Mouse (Mus musculus): ENCODE results near the gene Mtmr11. TPM values are rescaled to one million over a fixed set of nuclear protein-coding genes. Genes with fewer than 3 reads are reported as not detected.
A peak's percentile ranks its signal among the peaks of the same experiment; 100 is the strongest.

Mtmr11 gene
- total RNA-seq, 2 experiments from 2014 or later = 9.3 to 9.7 TPM

GRCm38 (mm10) chr3:96199731-96200130 is 37.9 kb downstream of the Mtmr11 start:
- no peak for DNase-seq (ENCODE audit: low spot score in 2 of 2)

DNA sequence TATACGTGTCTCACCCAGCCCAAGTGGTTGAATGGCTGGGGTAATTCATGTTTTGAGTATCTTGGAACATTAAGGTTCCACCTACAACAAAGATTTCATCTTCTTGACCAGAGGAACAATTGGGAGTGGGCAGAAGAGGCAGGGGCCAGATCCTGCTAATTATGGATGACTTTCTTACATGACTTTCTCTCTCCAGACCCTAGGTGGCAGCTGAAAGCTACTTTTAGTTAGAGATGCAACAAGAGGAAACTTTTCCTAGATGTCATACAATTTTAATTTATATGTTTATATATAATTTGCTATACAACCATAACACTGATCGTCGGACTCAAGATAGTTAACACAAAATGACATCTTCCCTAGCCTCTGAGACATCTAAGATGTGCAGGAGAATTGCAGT is 46.0 kb downstream of the Mtmr11 start:
- DNase-seq (ENCODE audit: low spot score in 2 of 2) = no peak

- no peak for DNase-seq (ENCODE audit: low spot score in 2 of 2)
Measured at GRCm38 (mm10) chr3:96209242-96209641, 47.4 kb downstream of the Mtmr11 start.

DNA sequence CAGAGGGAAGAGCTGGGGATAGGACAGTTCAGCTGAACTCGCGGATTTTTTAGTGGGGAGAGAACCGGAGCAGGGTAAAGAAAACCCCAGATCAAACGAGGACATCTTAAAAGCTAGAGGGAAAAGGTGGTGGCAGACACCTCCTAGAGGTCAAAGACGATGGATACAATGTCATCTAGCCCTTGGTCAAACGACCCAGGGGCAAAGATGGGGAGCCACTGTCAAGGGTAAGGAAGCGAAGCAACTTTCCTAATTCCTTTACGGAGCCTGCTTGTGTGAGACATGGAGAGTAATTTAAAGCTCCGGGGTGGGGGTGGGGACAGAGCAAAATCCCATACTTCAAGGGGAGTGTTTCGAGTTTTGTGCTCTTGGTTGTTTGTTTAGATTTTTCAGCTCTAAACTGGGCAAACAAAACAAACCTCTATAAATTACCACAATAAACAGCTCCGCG is 57.4 kb downstream of the Mtmr11 start:
- no peak for DNase-seq (ENCODE audit: low spot score in 2 of 2)

DNA sequence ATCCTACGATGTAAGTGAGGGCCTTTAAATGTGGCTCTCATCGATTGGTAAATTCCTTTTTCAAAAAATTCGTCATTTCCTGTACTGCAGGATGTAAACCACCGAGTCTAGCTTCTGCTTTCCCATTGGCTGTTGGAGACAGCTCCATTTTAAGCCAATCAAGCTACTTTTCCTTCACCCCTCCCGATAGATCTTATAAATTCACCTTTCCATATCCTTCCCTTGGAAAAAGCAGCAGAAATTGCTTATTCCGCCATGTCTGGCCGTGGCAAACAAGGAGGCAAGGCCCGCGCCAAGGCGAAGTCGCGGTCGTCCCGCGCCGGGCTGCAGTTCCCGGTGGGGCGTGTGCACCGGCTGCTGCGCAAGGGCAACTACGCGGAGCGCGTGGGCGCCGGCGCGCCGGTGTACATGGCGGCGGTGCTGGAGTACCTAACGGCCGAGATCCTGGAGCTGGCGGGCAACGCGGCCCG is 57.9 kb downstream of the Mtmr11 start, which contains the start of the genes Bola1 and Hist2h2ab:
Gene Bola1 (minus strand): TSS at position 49 of the 470 bp plus-strand sequence.
Gene Hist2h2ab (plus strand): TSS at position 205 of the 470 bp plus-strand sequence.
- DNase-seq (ENCODE audit: low spot score in 2 of 2) = peak; percentile 31 to 65

DNA sequence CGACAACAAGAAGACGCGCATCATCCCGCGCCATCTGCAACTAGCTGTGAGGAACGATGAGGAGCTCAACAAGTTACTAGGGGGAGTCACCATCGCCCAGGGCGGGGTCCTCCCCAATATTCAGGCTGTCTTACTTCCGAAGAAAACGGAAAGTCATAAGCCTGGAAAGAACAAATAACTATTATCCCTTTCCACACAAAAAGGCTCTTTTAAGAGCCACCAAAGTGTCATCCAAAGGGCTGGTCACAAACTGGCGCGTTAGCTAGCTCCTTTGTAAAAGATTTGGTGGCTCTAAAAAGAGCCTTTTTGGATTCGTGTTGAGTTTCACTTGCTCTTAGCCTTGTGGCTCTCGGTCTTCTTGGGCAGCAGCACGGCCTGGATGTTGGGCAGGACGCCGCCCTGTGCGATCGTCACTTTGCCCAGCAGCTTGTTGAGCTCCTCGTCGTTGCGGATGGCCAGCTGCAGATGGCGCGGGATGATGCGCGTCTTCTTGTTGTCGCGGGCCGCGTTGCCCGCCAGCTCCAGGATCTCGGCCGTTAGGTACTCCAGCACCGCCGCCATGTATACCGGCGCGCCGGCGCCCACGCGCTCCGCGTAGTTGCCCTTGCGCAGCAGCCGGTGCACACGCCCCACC is 58.4 kb downstream of the Mtmr11 start:
- DNase-seq (ENCODE audit: low spot score in 2 of 2) = peak in 1 of 2 experiments; percentile 64

- DNase-seq (ENCODE audit: low spot score in 2 of 2) = peak; percentile 32 to 50
Measured at GRCm38 (mm10) chr3:96220765-96221639, 59.2 kb downstream of the Mtmr11 start, which contains the start of the genes Hist2h2ac and Hist2h2be. TSS of gene Hist2h2ac (minus strand) at chr3:96220880. TSS of gene Hist2h2be (plus strand) at chr3:96221119.

Small RNA genes lying within 50 kb of the gene (microRNA-seq; reads per million reads assigned to microRNA genes)
- not detected for gene Gm44492

Other genes starting within 250 kb of the Mtmr11 start
- 100 to 1,000 TPM; 125 to 126 TPM for gene Anp32e, start 232.8 kb upstream of the Mtmr11 start, total RNA-seq (2021)
- 10 to 100 TPM; 94.2 to 97.4 TPM for gene Plekho1, start 166.0 kb upstream of the Mtmr11 start, total RNA-seq (2021)
- 10 to 100 TPM; 24.5 to 32.6 TPM for gene Vps45, start 103.5 kb upstream of the Mtmr11 start, total RNA-seq (2021)
- 10 to 100 TPM; 61.0 to 65.7 TPM for gene Otud7b, start 57.5 kb upstream of the Mtmr11 start, total RNA-seq (2021)
- 10 to 100 TPM; 32.9 to 34.6 TPM for gene Sf3b4, start 10.3 kb downstream of the Mtmr11 start, total RNA-seq (2021)
- gene Sv2a, start 19.1 kb downstream of the Mtmr11 start, total RNA-seq (2021) = 1 to 10 TPM; 2.2 to 2.3 TPM
- gene Bola1, start 57.7 kb downstream of the Mtmr11 start, total RNA-seq (2021) = 10 to 100 TPM; 20.4 to 23.2 TPM
- gene Hist2h2ab, start 57.9 kb downstream of the Mtmr11 start, total RNA-seq (2021) = 10 to 100 TPM; 15.6 TPM
- gene Hist2h2ac, start 58.9 kb downstream of the Mtmr11 start, total RNA-seq (2021) = 100 to 1,000 TPM; 126 to 168 TPM
- 1 to 10 TPM; 3.2 to 3.8 TPM for gene Hist2h2be, start 59.1 kb downstream of the Mtmr11 start, total RNA-seq (2021)
- gene Hist2h3c2, start 77.1 kb downstream of the Mtmr11 start, total RNA-seq (2021) = 100 to 1,000 TPM; 150 TPM
- 1,000 to 10,000 TPM; 1,169 to 1,327 TPM for gene Hist2h2aa2, start 78.3 kb downstream of the Mtmr11 start, total RNA-seq (2021)
- gene Hist2h2aa1, start 83.5 kb downstream of the Mtmr11 start, total RNA-seq (2021) = 10 to 100 TPM; 12.3 to 14.6 TPM
- under 1 TPM in 1 of 2 experiments, not detected in 1; 0.44 TPM for gene Hist2h3c1, start 84.7 kb downstream of the Mtmr11 start, total RNA-seq (2021)
- 10 to 100 TPM; 74.6 to 96.7 TPM for gene Hist2h4, start 101.3 kb downstream of the Mtmr11 start, total RNA-seq (2021)
- gene Hist2h3b, start 106.7 kb downstream of the Mtmr11 start, total RNA-seq (2021) = 100 to 1,000 TPM; 677 to 879 TPM
- 100 to 1,000 TPM; 676 to 744 TPM for gene Hist2h2bb, start 107.7 kb downstream of the Mtmr11 start, total RNA-seq (2021)
- 1 to 10 TPM; 1.6 to 1.7 TPM for gene Fcgr1, start 132.0 kb downstream of the Mtmr11 start, total RNA-seq (2021)